Mouse (Mus musculus) spleen, embryonic (tissue): Measurements from ENCODE around the gene Hyal6.

ENCODE experiments used
- CTCF ChIA-PET: fragments of 350-600 bp; sonication (Branson Sonifier 250); formaldehyde crosslinking; loops from one replicate; lab custom pipeline; 2022; lab: Charles Lee

The Hyal6 gene

DNA sequence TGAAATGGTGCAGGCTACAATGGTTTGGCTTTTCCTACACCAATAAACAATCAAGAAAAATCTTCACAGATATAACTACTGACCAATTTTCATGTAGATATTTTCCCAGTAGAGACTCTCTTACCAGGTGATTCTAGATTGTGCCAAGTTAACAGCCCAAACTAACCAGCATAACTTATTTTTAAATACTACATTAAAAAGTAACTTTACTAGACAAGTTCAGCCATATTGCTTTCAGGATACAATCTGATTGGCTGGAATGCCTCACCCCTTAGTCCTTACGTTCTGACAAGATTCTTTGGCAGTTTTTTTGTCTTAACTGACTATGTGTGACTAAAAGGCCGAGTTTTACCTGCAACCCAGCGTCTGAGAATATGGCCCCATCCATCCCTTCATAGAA, at the start of gene Hyal6:
Hyal6 (plus strand) TSS at position 301 of the 400 bp plus-strand sequence.
- CTCF ChIA-PET = no interaction called here

GRCm38 (mm10) chr6:24687871-24688270, 45.2 kb upstream of the Hyal6 start:
- CTCF ChIA-PET = no interaction called here

- CTCF ChIA-PET = no interaction called here
Observed at GRCm38 (mm10) chr6:24694455-24695410, 38.3 kb upstream of the Hyal6 start.

DNA sequence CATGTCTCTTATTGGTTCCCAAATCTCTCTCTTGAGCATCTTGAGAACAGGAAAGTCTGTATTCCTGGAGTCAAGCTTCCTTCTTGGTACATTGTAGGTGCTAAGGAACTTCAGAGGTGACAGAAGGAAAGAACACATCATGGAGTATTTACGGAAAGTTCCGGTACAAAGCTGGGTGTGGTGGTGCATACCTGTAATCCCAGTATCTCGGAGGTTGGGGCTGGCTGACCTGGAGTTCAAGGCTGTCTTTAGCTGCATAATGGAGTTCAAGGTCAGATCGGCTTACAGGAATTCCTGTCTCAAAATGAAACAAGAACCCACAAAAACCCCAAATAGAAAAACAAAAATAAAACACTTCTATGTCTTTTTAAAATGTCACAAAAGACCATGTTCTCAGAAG, 36.9 kb upstream of the Hyal6 start:
- CTCF ChIA-PET = no interaction called here

DNA sequence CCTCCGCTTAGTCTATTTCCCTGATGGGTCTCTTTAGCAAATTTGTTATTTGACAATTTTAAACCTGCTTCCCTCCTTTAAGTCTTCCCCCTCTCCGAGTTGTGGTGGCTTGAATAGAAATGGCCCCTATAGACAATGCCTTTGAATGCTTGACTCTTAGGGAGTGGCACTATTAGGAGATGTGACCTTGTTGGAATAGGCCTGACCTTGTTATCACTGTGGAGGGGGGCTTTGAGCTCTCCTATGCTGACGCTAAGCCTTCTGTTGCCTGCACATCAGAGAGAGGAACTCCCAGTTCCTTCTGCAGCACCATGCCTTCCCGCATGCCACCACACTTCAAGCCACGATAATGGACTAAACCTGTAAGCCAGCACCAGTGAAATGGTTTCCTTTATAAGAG, 35.8 kb upstream of the Hyal6 start:
- CTCF ChIA-PET = no interaction called here

DNA sequence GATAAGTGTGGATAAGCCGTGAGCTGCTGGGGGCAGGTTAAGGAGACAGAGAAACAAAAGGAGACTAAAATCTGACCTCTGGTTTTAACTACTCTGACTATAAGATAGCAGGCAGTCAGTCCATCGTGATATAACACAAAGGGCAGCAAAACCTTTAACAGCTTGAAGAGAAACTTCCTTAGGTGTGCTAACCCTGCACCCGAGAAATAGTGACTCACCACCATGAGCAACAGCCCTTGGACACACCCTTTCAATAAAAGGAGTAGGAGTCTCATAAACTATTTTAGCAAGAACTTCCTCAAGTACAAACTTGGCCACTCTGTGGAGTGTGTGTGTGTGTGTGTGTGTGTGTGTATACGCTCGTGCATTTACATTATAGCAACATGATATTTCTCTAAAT, 26.0 kb upstream of the Hyal6 start:
- CTCF ChIA-PET = no interaction called here

DNA sequence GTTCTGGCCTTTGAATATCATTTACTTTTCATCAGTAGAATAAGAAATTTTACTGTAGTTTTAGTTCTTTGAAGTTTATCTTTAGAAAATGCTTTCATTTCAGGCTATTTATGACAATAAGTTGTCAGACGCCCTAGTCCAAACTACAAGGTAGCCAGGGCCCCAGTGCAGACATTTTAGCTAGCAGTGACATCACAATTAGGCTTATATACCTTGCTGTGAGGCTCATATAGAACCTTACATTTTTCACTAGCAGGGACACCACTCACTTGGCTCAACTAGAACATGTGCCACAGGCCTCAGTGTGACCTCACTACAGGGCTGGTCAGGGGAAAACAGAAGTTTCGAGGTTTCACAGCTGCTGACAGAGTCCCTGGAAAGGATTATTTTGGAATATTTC, 25.5 kb upstream of the Hyal6 start:
- CTCF ChIA-PET = no interaction called here

DNA sequence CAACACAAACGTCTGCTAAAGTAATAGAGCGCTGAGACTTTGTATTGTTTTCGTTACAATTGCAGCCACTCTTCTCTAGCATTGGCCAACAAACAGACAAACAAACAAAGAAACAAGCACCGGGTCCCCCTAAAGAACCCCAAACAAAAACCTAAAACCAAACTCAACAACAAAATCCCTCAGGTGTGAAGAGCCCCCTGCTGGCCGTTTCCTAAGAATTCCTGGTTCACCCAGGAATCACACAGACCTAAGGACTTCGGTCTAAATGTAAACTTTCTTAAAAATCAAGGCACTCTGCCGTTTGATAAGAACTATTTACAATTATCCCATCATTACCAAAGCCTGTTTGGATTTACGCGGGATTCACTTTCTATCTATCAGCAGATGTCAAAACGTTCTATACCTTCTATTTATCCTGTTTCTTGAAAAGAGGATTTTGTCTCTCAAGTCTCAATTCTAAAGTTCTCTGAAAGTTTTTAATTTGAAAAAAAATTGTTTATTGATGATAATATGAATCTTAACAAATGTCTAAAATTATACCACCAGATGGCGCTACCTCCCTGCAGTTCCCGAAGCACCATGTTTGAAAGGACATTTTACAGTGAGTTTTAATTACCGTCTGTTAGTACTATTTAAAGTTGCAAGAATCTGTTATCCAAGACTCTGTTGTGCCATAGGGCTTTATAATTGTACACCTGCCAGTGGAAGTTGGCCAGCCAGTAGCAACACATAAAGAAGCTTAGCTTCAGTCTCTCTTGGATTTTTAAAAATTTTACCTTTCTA, 11.5 kb upstream of the Hyal6 start:
- CTCF ChIA-PET = interaction anchor here (0.6 kb wide), 2 partner anchors 8 to 67 kb away, joined by 3 read pairs; no protein-coding TSS in a partner anchor

- CTCF ChIA-PET = no interaction called here
Observed at GRCm38 (mm10) chr6:24728130-24728529, 4.9 kb upstream of the Hyal6 start.

GRCm38 (mm10) chr6:24734565-24734964, 1.5 kb downstream of the Hyal6 start:
- CTCF ChIA-PET = no interaction called here

GRCm38 (mm10) chr6:24748029-24748428, 15.0 kb downstream of the Hyal6 start, which contains the start of gene Hyal4:
Gene Hyal4, plus strand, starts transcription at chr6:24748329.
- CTCF ChIA-PET = no interaction called here

- CTCF ChIA-PET = no interaction called here
Observed at GRCm38 (mm10) chr6:24759281-24759680, 26.2 kb downstream of the Hyal6 start.

- CTCF ChIA-PET = no interaction called here
Observed at GRCm38 (mm10) chr6:24766261-24766660, 33.2 kb downstream of the Hyal6 start.

GRCm38 (mm10) chr6:24779182-24779581, 46.1 kb downstream of the Hyal6 start:
- CTCF ChIA-PET = no interaction called here

DNA sequence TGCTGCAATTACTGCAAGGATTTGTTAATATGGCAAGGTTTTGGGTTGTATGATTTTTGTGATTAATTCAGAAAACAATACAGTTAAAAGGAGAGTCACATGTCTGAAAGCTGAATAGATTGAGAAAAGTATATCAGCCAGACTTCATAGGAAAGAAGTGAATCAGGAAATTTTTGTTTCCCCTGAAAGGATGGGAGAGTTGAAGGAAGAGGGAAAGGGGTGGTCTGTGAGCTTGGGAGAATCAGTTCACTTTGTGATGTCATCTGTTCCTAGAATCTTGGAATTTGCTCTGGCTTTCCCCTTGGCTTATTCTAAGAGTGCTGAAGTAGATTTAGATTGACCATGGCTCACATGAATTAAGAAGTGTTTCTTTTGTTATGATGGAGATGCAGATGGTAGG, 57.8 kb downstream of the Hyal6 start, which contains the start of gene Spam1:
Spam1 (plus strand) TSS at position 301 of the 400 bp plus-strand sequence.
- CTCF ChIA-PET = no interaction called here
